Mouse (Mus musculus) megakaryocyte, embryonic 14.5 days (primary cell): ENCODE results near the gene Mrpl42.

Experiments
- FLI1 ChIP-seq: IDR thresholded peaks from 2 replicates; pipeline ENCODE4 v1.6.1; 2012; ENCODE audit warnings: low read length, inconsistent platforms, mixed read lengths
- GATA1 ChIP-seq: IDR thresholded peaks from 3 replicates; pipeline ENCODE4 v1.6.1; 2012; ENCODE audit warnings: mixed read lengths, low read length, inconsistent platforms, borderline replicate concordance

GRCm38 (mm10) chr10:95514656-95515292 is 13.0 kb upstream of the Mrpl42 start, which contains the start of gene Ube2n:
- TF ChIP-seq GATA1 (no peak), FLI1 (no peak)
